Mouse (Mus musculus): ENCODE data around the gene Msi1. TPM values are rescaled to one million over a fixed set of nuclear protein-coding genes. Genes with fewer than 3 reads are reported as not detected.
"Not testable (repeated sequence)": the region's sequence is repeated elsewhere in the genome, so short reads cannot be mapped to it uniquely, and the experiment has no call there.

Gene Msi1
- total RNA-seq, 2 experiments from 2014 or later = 52.1 to 53.0 TPM

DNA sequence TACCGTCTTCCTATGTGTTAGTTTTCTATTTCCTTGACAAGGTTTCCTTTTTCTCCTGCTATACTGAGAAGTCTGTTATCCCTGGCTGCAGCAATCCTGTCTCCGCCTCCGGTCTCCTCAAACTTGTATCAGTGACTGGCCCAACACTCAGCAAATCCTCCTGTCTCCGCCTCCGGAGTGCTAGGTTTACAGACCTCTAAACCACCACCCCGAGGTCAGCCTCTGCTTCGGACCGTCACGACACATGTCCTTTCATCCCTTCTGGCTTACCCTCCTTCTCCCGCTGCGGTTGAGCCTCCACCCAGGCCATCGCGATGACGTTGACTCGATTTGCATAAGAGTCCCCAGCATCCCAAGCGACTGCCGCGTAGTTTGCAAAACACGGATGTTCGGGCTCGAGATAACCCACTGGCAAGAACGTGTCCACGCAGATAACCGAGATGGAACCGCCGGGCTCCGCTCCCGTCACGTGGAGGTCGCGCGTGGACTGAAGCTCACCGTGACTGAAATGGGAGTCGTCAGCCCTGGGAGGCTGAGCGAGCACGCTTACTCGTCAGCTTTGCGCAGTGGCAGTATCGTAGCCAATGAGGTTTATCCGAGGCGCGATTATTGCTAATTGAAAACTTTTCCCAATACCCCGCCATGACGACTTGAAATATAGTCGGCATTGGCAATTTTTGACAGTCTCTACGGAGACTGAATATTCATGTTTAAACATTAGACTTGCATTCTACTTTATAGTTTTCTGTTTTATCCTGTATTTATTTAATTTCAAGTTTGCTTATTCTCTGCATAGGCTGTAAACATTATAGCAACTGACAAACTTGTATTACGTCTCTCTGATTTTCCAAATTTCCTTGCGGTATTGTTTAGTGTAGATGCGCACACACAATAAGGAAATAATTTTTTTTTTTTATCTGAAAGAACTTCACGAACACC lies 60.6 kb downstream of the Msi1 start:
- peak; percentile 86 to 87 for DNase-seq

DNA sequence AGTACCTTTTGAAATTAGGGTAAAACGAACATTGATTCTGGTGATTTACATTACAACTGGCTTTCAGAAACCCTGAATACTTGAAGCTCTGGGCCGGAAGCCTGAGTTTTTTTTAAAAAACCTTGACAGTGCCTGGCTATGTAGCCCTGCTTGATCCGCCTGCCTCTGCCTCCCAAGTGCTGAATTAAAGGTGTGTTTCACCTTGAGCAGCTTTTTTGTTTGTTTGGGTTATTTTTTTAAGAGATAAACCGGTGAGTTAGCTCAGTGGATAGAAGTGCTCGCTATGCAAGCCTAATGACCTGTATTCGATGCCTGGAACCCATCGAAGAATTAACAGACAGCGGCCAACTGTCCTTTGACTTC lies 61.2 kb downstream of the Msi1 start:
- no peak for DNase-seq

DNA sequence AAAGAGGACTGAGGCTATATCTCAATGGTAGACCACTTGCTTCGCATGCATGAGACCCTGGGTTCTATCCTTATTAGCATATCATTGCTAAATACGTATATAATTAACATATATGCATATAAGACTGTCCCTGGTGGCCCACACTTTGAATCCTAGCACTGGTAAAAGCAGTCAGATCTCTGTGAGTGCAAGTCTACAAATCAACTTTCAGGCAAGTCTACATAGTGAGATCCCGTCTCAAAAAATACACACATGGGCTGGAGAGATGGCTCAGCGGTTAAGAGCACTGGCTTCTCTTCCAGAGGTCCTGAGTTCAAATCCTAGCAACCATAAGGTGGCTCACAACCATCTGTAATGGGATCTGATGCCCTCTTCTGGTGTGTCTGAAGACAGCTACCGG lies 61.7 kb downstream of the Msi1 start:
- no peak for DNase-seq

DNA sequence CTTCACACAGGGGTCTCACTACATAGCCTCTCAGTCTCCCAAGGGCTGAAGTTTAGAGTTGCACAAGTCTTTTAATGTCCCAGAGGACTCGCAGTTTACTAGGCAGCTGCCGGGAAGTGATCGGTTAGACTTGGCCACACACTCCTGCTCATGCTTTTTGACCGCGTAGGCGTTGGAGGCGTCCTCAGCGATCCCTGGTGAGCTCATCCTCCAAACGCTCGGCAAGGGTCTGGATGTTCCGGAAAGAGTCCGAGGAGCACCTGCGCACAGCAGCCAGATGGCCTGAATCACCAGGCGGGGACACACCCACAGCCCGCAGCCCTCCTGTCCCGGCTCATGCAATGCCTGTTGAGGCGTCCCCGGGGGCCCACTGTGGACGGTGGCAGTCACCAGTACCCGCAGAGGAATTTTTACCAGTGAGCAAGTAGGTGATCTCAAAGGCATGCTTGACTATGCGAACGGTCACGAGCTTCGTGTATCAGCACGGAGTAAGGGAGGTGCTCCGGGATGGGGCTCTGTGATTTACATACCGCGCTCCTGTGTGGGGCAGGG lies 62.4 kb downstream of the Msi1 start:
- no peak for DNase-seq

DNA sequence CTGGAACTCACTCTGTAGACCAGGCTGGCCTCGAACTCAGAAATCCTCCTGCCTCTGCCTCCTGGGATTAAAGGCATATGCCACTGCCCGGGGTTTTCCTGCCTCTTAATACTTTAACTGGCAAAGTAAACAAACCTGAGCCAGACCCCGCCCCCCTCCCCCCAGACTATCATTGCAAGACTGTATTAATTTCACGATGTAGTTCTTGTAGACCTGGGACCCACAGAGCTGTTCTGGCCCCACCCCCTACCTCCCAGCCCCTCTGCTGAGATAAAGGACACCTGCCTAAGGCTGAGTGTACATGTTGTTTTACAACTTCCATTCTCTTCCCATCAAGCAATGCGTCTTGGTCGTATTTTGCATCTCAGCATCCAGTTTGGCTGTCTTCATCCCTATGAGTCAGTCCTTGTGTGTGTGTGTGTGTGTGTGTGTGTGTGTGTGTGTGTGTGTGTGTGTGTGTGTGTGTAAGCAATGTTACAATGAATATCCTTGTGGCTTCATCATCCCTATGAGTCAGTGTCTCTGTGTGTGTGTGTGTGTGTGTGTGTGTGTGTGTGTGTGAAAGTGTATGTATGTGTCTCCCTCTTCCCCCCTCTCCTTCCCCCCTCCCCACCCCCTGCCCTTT lies 63.4 kb downstream of the Msi1 start:
- no peak for DNase-seq

DNA sequence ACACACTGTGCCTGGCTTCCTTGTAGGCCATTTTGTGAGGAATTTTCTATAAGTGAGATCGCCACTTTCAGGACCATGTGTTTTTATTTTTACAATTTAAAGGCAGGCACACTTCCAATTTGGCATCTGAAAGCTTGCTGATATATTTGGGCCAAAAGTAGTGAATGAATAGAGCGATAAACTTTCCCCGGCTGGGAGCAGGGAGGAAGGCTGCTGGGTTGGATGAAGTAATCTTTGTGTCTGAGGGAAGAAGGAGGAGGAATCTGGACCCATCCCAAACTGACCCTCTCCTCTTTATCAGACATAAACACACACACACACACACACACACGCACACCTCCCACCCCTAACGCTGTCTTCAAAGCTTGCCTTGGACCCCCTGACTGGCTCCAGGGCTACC lies 64.0 kb downstream of the Msi1 start:
- DNase-seq = no peak

DNA sequence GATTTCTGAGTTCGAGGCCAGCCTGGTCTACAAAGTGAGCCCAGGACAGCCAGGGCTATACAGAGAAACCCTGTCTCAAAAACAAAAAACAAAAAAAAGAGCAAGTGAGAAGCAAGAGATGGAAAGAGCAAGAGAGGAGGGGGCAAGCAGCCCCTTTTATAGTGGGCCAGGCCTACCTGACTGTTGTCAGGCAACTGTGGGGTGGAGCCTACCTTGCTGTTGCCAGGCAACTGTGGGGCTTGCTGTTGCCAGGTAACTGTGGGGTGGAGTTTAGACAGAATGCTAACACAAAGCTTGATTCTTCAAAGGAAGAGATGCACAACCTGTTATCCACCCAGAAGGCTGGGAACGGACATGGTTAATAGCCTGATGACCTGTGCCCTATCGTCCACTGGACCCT lies 66.2 kb downstream of the Msi1 start:
- DNase-seq = not testable (repeated sequence)

DNA sequence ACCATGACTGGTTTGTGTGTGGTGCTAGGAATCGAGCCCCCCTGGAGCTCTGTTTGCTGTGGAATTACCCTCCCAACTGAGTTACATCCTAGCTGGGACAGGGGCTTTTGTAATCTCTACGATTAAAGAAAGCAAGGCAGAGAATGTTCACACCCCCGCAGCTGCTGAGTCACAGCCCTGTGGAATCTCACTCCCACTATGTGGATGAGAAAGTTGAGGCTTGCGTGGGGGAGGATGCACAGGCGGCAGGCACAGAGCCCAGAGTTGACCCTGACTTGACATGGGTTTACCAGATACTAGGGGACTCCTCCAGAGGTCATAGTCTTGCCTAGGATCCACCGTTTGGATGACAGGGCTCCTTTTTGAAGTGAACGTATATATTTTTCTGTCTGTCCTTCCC lies 67.6 kb downstream of the Msi1 start:
- DNase-seq = no peak

DNA sequence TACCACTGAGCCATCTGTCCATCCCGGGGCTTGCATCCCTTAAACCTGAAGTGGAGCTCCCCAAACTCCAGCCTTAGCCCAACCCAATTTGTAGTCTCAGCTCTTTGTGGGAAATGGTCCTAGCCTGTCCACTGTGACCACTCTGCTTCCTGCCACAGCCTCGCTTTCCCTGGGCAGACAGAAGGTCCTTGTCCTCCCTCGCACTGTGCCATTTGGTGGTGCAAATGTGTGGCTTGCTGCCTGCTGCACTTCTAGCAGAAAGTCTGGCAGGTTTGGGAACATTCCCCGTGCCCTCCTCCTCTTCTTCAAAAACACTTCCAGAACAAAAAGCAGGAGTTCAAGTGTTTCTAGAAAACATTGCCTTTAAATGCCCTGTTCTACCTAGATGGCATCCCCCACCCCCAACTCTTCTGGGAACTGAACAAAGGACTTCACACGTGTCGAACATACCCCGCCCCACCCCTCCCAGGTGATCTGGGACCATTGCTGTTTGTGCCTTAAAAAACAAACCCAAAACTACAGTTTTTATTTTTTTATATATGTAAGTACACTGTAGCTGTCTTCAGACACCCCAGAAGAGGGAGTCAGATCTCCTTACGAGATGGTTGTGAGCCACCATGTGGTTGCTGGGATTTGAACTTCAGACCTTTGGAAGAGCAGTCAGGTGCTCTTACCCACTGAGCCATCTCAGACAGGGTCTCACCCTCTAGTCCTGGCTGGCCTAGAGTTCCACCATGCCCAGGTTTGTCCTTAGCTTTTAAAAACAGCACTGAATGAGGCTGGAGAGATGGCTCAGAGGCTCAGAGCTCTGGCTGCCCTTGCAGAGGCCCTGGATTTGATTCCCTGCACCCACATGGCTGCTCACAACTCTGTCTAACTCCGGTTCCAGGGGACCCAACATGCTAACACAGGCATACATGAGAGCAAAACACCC lies 69.2 kb downstream of the Msi1 start:
- DNase-seq = no peak

DNA sequence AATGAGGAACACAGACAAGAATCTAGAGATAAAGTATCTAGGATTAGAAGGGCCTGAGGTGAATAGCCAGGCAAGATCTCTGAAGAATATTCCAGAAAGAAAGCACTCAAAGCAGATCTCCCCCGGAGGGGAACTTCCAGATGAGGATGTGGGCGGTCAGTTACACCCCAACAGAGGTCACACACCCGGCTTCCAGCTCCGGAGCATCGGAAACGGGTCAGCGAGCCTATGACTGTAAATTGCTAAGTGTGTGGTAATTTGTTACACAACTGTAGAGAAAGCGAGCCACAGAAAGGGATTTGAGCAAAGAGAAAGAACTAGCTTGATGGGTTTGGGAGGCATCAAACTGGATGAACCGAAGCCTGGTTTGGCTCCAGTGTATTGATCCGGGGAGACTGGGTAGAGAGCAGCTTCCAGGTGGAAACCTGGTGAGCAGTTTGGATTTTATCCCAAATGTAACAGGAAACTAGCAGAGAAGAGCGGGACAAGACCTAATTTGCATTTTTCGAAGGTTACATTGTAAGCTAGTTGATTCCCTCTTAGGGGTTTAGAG lies 71.1 kb downstream of the Msi1 start:
- DNase-seq = no peak

DNA sequence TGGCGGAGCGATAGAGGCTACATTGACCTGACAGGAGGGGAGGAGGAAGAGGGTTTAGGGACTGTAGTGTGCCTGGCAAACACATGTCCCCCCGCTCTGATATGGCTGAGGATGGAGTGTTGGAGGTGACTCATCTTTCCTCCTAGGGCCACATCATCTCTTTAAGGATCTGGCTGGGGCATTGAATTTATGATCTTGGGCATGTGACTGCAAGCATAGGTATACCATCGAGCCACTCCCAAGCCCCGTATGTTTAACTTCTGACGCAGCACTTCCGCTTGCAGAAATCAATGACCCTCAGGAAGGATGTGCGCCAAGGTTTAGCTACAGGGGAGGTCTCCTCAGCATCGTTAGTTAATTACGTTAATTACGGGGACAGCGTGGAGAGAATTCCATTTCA lies 73.6 kb downstream of the Msi1 start:
- no peak for DNase-seq

Other genes with a start within 250 kb of the Msi1 start
- gene Cabp1, start 235.2 kb upstream of the Msi1 start, total RNA-seq (2021) = 100 to 1,000 TPM; 122 to 139 TPM
- gene Pop5, start 193.8 kb upstream of the Msi1 start, total RNA-seq (2021) = 100 to 1,000 TPM; 117 to 122 TPM
- 100 to 1,000 TPM; 238 to 245 TPM for gene Rnf10, start 156.7 kb upstream of the Msi1 start, total RNA-seq (2021)
- 10 to 100 TPM; 38.0 to 40.0 TPM for gene Coq5, start 149.9 kb upstream of the Msi1 start, total RNA-seq (2021)
- 100 to 1,000 TPM; 813 to 849 TPM for gene Dynll1, start 128.6 kb upstream of the Msi1 start, total RNA-seq (2021)
- gene Srsf9, start 102.4 kb upstream of the Msi1 start, total RNA-seq (2021) = 10 to 100 TPM; 85.8 to 88.9 TPM
- 10 to 100 TPM; 20.9 to 22.0 TPM for gene Gatc, start 88.4 kb upstream of the Msi1 start, total RNA-seq (2021)
- 10 to 100 TPM; 24.8 to 29.2 TPM for gene Triap1, start 88.4 kb upstream of the Msi1 start, total RNA-seq (2021)
- 100 to 1,000 TPM; 708 to 783 TPM for gene Cox6a1, start 80.6 kb upstream of the Msi1 start, total RNA-seq (2021)
- not detected for gene Pla2g1b, start 36.7 kb downstream of the Msi1 start, total RNA-seq (2021)
- 10 to 100 TPM; 46.4 to 50.7 TPM for gene Sirt4, start 55.1 kb downstream of the Msi1 start, total RNA-seq (2021)
- gene Pxn, start 77.1 kb downstream of the Msi1 start, total RNA-seq (2021) = 10 to 100 TPM; 39.8 to 46.1 TPM
- 100 to 1,000 TPM; 223 to 227 TPM for gene Rplp0, start 129.9 kb downstream of the Msi1 start, total RNA-seq (2021)
- gene Gcn1l1, start 135.7 kb downstream of the Msi1 start, total RNA-seq (2021) = 10 to 100 TPM; 69.4 to 73.1 TPM
- gene Rab35, start 202.3 kb downstream of the Msi1 start, total RNA-seq (2021) = 10 to 100 TPM; 88.7 to 89.0 TPM

All from layer of hippocampus, postnatal 36 days (tissue).